Mouse (Mus musculus) MEL (cell line): ENCODE data around the gene Ctsl. TPM values are rescaled to one million over a fixed set of nuclear protein-coding genes. Genes with fewer than 3 reads are reported as not detected.

ENCODE experiments used
- DNase-seq: peaks from one replicate; pipeline ENCODE4 v3.0.0; 2011; ENCODE audit warnings: low read depth, low spot score
- H3K27ac ChIP-seq: 2 replicates; pipeline ENCODE4 v1.5.1; 2012; ENCODE audit warnings: low read depth, mild to moderate bottlenecking, control low read depth, low read length, moderate library complexity; ENCODE audit not compliant: control insufficient read depth
- H3K27me3 ChIP-seq, 2 experiments: fragments of 150-350 bp in 1 of 2; sonication (generic) in 1 of 2; 2 replicates each; pipeline ENCODE4 v1.6.1; 2012; ENCODE audit warnings: low read length in 2 of 2, mild to moderate bottlenecking in 2 of 2, improper control_type of control experiment in 1 of 2, moderate library complexity in 1 of 2; ENCODE audit not compliant: insufficient read depth in 2 of 2, control insufficient read depth in 1 of 2
- H3K36me3 ChIP-seq, 2 experiments: 2 replicates each; pipeline ENCODE4 v1.6.1; 2012 to 2014; ENCODE audit warnings: low read length in 2 of 2, improper control_type of control experiment in 1 of 2, inconsistent platforms in 1 of 2, mild to moderate bottlenecking in 1 of 2; ENCODE audit not compliant: insufficient read depth in 2 of 2, control insufficient read depth in 1 of 2
- H3K4me1 ChIP-seq, 2 experiments: fragments of 150-350 bp in 1 of 2; sonication (generic) in 1 of 2; 2 replicates each; pipeline ENCODE4 v1.6.1; 2012; ENCODE audit warnings: low read length in 2 of 2, improper control_type of control experiment in 1 of 2, mild to moderate bottlenecking in 1 of 2; ENCODE audit not compliant: insufficient read depth in 2 of 2, control insufficient read depth in 1 of 2
- H3K4me3 ChIP-seq, 2 experiments: fragments of 150-350 bp in 1 of 2; sonication (generic) in 1 of 2; 2 replicates each; pipeline ENCODE4 v1.5.1; 2012; ENCODE audit warnings: low read depth in 2 of 2, low read length in 2 of 2, mild to moderate bottlenecking in 2 of 2, moderate library complexity in 2 of 2, control low read depth in 1 of 2, improper control_type of control experiment in 1 of 2; ENCODE audit not compliant: control insufficient read depth in 1 of 2, insufficient read depth in 1 of 2
- H3K79me2 ChIP-seq: 2 replicates; pipeline ENCODE4 v1.6.1; 2012; ENCODE audit warnings: mild to moderate bottlenecking, low read length, moderate library complexity; ENCODE audit not compliant: control insufficient read depth, poor library complexity, insufficient read depth
- H3K9ac ChIP-seq: 2 replicates; pipeline ENCODE4 v1.6.1; 2012; ENCODE audit warnings: low read depth, mild to moderate bottlenecking, control low read depth, low read length, moderate library complexity; ENCODE audit not compliant: control insufficient read depth, poor library complexity, severe bottlenecking
- H3K9me3 ChIP-seq: fragments of 150-350 bp; sonication (generic); replicated peaks from 2 replicates; pipeline ENCODE4 v1.6.1; 2012; ENCODE audit warnings: mild to moderate bottlenecking, low read length, improper control_type of control experiment, moderate library complexity; ENCODE audit not compliant: insufficient read depth
- BHLHE40 ChIP-seq: IDR thresholded peaks from 2 replicates; pipeline ENCODE4 v1.6.1; 2012; ENCODE audit warnings: low read depth, mild to moderate bottlenecking, inconsistent platforms, low read length, improper control_type of control experiment, borderline replicate concordance
- CHD2 ChIP-seq: IDR thresholded peaks from 2 replicates; pipeline ENCODE4 v1.6.1; 2011; ENCODE audit warnings: low read length, improper control_type of control experiment
- CTCF ChIP-seq, 3 experiments: IDR thresholded peaks in 2 of 3; conservative IDR thresholded peaks in 1 of 3; 2 replicates each; pipeline ENCODE4 v1.5.1; 2011 to 2012; ENCODE audit warnings: low read length in 3 of 3, low read depth in 2 of 3, mild to moderate bottlenecking in 2 of 3, improper control_type of control experiment in 1 of 3, inconsistent platforms in 1 of 3, mixed read lengths in 1 of 3, moderate library complexity in 1 of 3; ENCODE audit not compliant: control insufficient read depth in 1 of 3, insufficient read depth in 1 of 3, poor library complexity in 1 of 3, severe bottlenecking in 1 of 3
- ELF1 ChIP-seq: IDR thresholded peaks from 2 replicates; pipeline ENCODE4 v1.6.1; 2014; ENCODE audit warnings: low read depth, mild to moderate bottlenecking, inconsistent platforms, low read length, improper control_type of control experiment, moderate library complexity
- EP300 ChIP-seq, 2 experiments: IDR thresholded peaks; 2 replicates each; pipeline ENCODE4 v1.6.1; 2011; ENCODE audit warnings: improper control_type of control experiment in 2 of 2, low read length in 2 of 2, low read depth in 1 of 2, mild to moderate bottlenecking in 1 of 2
- ETS1 ChIP-seq: IDR thresholded peaks from 2 replicates; pipeline ENCODE4 v1.6.1; 2012; ENCODE audit warnings: low read depth, mild to moderate bottlenecking, inconsistent platforms, low read length, improper control_type of control experiment, moderate library complexity
- GABPA ChIP-seq: IDR thresholded peaks from 2 replicates; pipeline ENCODE4 v1.6.1; 2012; ENCODE audit warnings: low read depth, mild to moderate bottlenecking, inconsistent platforms, low read length, improper control_type of control experiment, moderate library complexity
- GATA1 ChIP-seq: IDR thresholded peaks from 2 replicates; pipeline ENCODE4 v1.6.1; 2011; ENCODE audit warnings: low read depth, low read length, improper control_type of control experiment
- JUND ChIP-seq: IDR thresholded peaks from 2 replicates; pipeline ENCODE4 v1.6.1; 2011; ENCODE audit warnings: low read depth, mild to moderate bottlenecking, improper control_type of control experiment, low read length
- KAT2A ChIP-seq: conservative IDR thresholded peaks from 2 replicates; pipeline ENCODE4 v1.6.1; 2012; ENCODE audit warnings: low read depth, low read length, improper control_type of control experiment, inconsistent platforms
- MAFK ChIP-seq: IDR thresholded peaks from 2 replicates; pipeline ENCODE4 v1.6.1; 2011; ENCODE audit warnings: low read depth, mild to moderate bottlenecking, low read length, improper control_type of control experiment, borderline replicate concordance
- MAX ChIP-seq: IDR thresholded peaks from 2 replicates; pipeline ENCODE4 v1.6.1; 2011; ENCODE audit warnings: low read length, improper control_type of control experiment
- MAZ ChIP-seq: IDR thresholded peaks from 2 replicates; pipeline ENCODE4 v1.6.1; 2012; ENCODE audit warnings: low read depth, mild to moderate bottlenecking, inconsistent platforms, low read length, improper control_type of control experiment
- MXI1 ChIP-seq: IDR thresholded peaks from 2 replicates; pipeline ENCODE4 v1.6.1; 2011; ENCODE audit warnings: mild to moderate bottlenecking, low read depth, low read length, improper control_type of control experiment
- NRF1 ChIP-seq: IDR thresholded peaks from 2 replicates; pipeline ENCODE4 v1.6.1; 2014; ENCODE audit warnings: low read depth, mild to moderate bottlenecking, inconsistent platforms, low read length, improper control_type of control experiment, moderate library complexity; ENCODE audit not compliant: poor library complexity, insufficient read depth, severe bottlenecking
- POLR2A ChIP-seq, 2 experiments: IDR thresholded peaks; 2 replicates each; pipeline ENCODE4 v1.6.1; 2011 to 2012; ENCODE audit warnings: low read length in 2 of 2, mild to moderate bottlenecking in 2 of 2, control low read depth in 1 of 2, improper control_type of control experiment in 1 of 2, low read depth in 1 of 2, moderate library complexity in 1 of 2; ENCODE audit not compliant: control insufficient read depth in 1 of 2, insufficient read depth in 1 of 2, poor library complexity in 1 of 2
- RAD21 ChIP-seq: IDR thresholded peaks from 2 replicates; pipeline ENCODE4 v1.6.1; 2011; ENCODE audit warnings: mild to moderate bottlenecking, low read depth, low read length, improper control_type of control experiment
- SIN3A ChIP-seq: IDR thresholded peaks from 2 replicates; pipeline ENCODE4 v1.6.1; 2012; ENCODE audit warnings: low read length, improper control_type of control experiment, inconsistent platforms
- TAL1 ChIP-seq: IDR thresholded peaks from 2 replicates; pipeline ENCODE4 v1.6.1; 2012; ENCODE audit warnings: mild to moderate bottlenecking, inconsistent platforms, low read length, moderate library complexity, mixed read lengths
- UBTF ChIP-seq: IDR thresholded peaks from 2 replicates; pipeline ENCODE4 v1.6.1; 2012; ENCODE audit warnings: low read depth, mild to moderate bottlenecking, inconsistent platforms, low read length, improper control_type of control experiment, moderate library complexity, borderline replicate concordance; ENCODE audit not compliant: insufficient read depth
- USF1 ChIP-seq: IDR thresholded peaks from 2 replicates; pipeline ENCODE4 v1.6.1; 2014; ENCODE audit warnings: low read depth, mild to moderate bottlenecking, inconsistent platforms, low read length, improper control_type of control experiment, moderate library complexity
- ZC3H11A ChIP-seq: IDR thresholded peaks from 2 replicates; pipeline ENCODE4 v1.6.1; 2012; ENCODE audit warnings: low read depth, mild to moderate bottlenecking, inconsistent platforms, low read length, improper control_type of control experiment
- ZMIZ1 ChIP-seq: IDR thresholded peaks from 2 replicates; pipeline ENCODE4 v1.6.1; 2012; ENCODE audit warnings: low read depth, mild to moderate bottlenecking, inconsistent platforms, low read length, improper control_type of control experiment, moderate library complexity
- ZNF384 ChIP-seq: IDR thresholded peaks from 2 replicates; pipeline ENCODE4 v1.6.1; 2012; ENCODE audit warnings: low read depth, mild to moderate bottlenecking, inconsistent platforms, low read length, improper control_type of control experiment
- polyA plus RNA-seq, 2 experiments: library from polyadenylated mRNA; stranded (reverse) in 1 of 2; unstranded in 1 of 2; fragments of >175 nt in 1 of 2; fragments of >200 nt in 1 of 2; gene quantifications; 2 replicates each; pipeline versions ENCODE4 v1.2.1 to v1.2.4; 2012; ENCODE audit warnings: low replicate concordance in 2 of 2, low read depth in 1 of 2; ENCODE audit not compliant: insufficient read length in 2 of 2, insufficient read depth in 1 of 2, missing spikeins in 1 of 2
- total RNA-seq: library from RNA; depleted of rRNA; stranded (reverse); fragments of 300-350 nt; gene quantifications from 2 replicates; pipeline ENCODE4 v1.2.3, GENCODE M21; 2012

Gene Ctsl
- total and polyA plus RNA-seq, 3 experiments: 20.1 to 39.2 TPM; not detected in 1

DNA sequence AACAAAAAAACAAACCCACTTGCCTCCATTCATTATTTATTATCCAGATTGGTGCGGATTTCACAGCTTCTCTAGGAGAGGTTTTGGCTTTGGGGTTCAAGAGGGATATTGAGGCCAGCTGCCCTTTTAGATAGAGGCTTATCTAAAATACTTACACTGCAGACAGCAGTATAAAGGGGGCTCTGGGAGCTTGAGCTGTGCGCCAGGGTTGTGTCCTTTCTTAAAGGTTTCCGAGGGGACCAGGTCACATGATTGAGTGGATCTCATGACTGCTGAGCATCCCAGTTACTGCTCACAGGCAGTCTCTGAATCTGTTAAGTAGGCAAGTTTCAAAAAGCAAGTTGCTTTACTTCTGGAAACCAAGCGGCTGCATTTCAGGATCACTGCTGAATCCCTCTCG is 13.3 kb downstream of the Ctsl start:
- TF ChIP-seq ZNF384 (no peak), KAT2A (no peak), CTCF (IDR thresholded peaks at IDR 0.05 in 2 of 3, conservative IDR thresholded peaks at IDR 0.05 in 1 of 3; ENCODE audit: control insufficient read depth in 1 of 3, insufficient read depth in 1 of 3, low read depth in 2 of 3, low read length in 3 of 3, poor library complexity in 1 of 3, severe bottlenecking in 1 of 3) (no peak), EP300 (IDR thresholded peaks at IDR 0.05; ENCODE audit: low read depth in 1 of 2, low read length in 2 of 2) (0 out of 4 replicates have a peak, but pooled peaks of 1 of the 2 experiments have one; percentile 4), ETS1 (no peak), JUND (no peak), CHD2 (no peak), USF1 (peak; percentile 34; the same call in 1 of the 2 replicates)
- peaks cover 0 to 4% of the 10 kb centered on the region in 2 experiments; a peak in 3 of 4 replicates for H3K27me3 ChIP-seq
- H3K4me1 ChIP-seq: 0 out of 4 replicates have a peak, but pooled peaks cover 0 to 3% of the 10 kb centered on the region in 2 experiments
- no peak for DNase-seq
- H3K36me3 ChIP-seq: no peaks in the 10 kb centered on the region
- H3K9ac ChIP-seq: no peak overlapping the region
- H3K27ac ChIP-seq: no peak overlapping the region
- H3K79me2 ChIP-seq: no peaks in the 10 kb centered on the region
- no peaks in the 10 kb centered on the region for H3K9me3 ChIP-seq
- H3K4me3 ChIP-seq: no peak overlapping the region

DNA sequence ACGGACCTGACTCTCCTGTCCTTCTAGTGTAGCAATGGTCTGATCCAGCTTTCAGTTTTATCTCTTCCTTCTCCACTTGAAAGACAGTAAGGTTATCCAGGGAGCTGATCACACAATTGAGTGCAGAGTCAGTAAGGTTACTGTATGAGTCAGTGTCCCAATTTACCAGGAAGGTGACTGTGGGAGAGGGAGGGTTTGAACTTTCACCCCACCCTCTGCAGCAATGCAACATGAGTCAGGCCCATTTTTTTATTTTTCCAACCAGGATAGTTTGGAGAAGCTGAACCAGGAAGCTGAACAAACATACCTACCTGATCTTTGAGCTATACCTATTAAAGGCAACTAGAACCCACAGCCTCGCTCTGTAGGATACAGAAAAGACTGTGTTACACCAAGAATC is 21.2 kb downstream of the Ctsl start:
- H3K79me2 ChIP-seq: no peaks in the 10 kb centered on the region
- H3K9me3 ChIP-seq: no peaks in the 10 kb centered on the region
- H3K36me3 ChIP-seq: no peaks in the 10 kb centered on the region
- H3K9ac ChIP-seq: no peak overlapping the region
- no peaks in the 10 kb centered on the region for H3K4me1 ChIP-seq
- H3K27ac ChIP-seq: no peak overlapping the region
- H3K27me3 ChIP-seq: peaks cover 0 to 8% of the 10 kb centered on the region in 2 experiments; a peak in 3 of 4 replicates
- TF ChIP-seq JUND (no peak), GATA1 (no peak), ZMIZ1 (no peak), MAZ (no peak), KAT2A (no peak), MAFK (no peak), GABPA (no peak), TAL1 (no peak), ZC3H11A (no peak), RAD21 (no peak), BHLHE40 (no peak), SIN3A (no peak), UBTF (no peak), NRF1 (no peak), ELF1 (no peak), MAX (no peak), CTCF (IDR thresholded peaks at IDR 0.05 in 2 of 3, conservative IDR thresholded peaks at IDR 0.05 in 1 of 3; ENCODE audit: control insufficient read depth in 1 of 3, insufficient read depth in 1 of 3, low read depth in 2 of 3, low read length in 3 of 3, poor library complexity in 1 of 3, severe bottlenecking in 1 of 3) (no peak), MXI1 (no peak), POLR2A (IDR thresholded peaks at IDR 0.05; ENCODE audit: control insufficient read depth in 1 of 2, insufficient read depth in 1 of 2, low read depth in 1 of 2, low read length in 2 of 2, poor library complexity in 1 of 2) (no peak), ZNF384 (no peak)
- H3K4me3 ChIP-seq: no peak overlapping the region
- DNase-seq: no peak
